Mouse (Mus musculus): ENCODE results near the gene Lin54.

GRCm38 (mm10) chr5:100499243-100499642 is 1.2 kb downstream of the Lin54 start:
- TF ChIP-seq CTCF (IDR thresholded peaks at IDR 0.05; ENCODE audit: low read depth) (no peak), EP300 (optimal IDR thresholded peaks at IDR 0.05) (no peak)
